Mouse (Mus musculus): Measurements from ENCODE around the gene Als2. TPM values are rescaled to one million over a fixed set of nuclear protein-coding genes. Genes with fewer than 3 reads are reported as not detected.

Als2 gene
- total and polyA plus RNA-seq, 2 experiments from 2014 or later, result 2.9 to 20.2 TPM

GRCm38 (mm10) chr1:59163918-59164317 lies 73.1 kb downstream of the Als2 start:
- peaks cover 39% of the 10 kb centered on the region for H3K36me3 ChIP-seq (replicated peaks; ENCODE audit: control insufficient read depth, insufficient read depth, low read length)
- no peaks in the 10 kb centered on the region for H3K4me1 ChIP-seq (ENCODE audit: control insufficient read depth, insufficient read depth)
- H3K27ac ChIP-seq (ENCODE audit: low read depth), result no peak overlapping the region
- no peak for DNase-seq (ENCODE audit: low spot score)
- H3K9me3 ChIP-seq (replicated peaks; ENCODE audit: control insufficient read depth, low read length), result no peaks in the 10 kb centered on the region
- WGBS, result 71% methylated on average over 5 of the region's 5 CpGs
- H3K9ac ChIP-seq (replicated peaks; ENCODE audit: low read depth, low read length), result no peak overlapping the region
- no peak for TF ChIP-seq EP300 (IDR thresholded peaks at IDR 0.05; ENCODE audit: low read depth)
- TF ChIP-seq CTCF (IDR thresholded peaks at IDR 0.05; ENCODE audit: low read depth), result no peak
- no peak overlapping the region for H3K4me2 ChIP-seq (ENCODE audit: low read depth, low read length)
- no peaks in the 10 kb centered on the region for H3K27me3 ChIP-seq (ENCODE audit: control insufficient read depth, insufficient read depth, low read length)
- H3K4me3 ChIP-seq (ENCODE audit: low read depth, low read length), result no peak overlapping the region
- no peak for ATAC-seq (ENCODE audit: insufficient read depth, low read depth)

DNA sequence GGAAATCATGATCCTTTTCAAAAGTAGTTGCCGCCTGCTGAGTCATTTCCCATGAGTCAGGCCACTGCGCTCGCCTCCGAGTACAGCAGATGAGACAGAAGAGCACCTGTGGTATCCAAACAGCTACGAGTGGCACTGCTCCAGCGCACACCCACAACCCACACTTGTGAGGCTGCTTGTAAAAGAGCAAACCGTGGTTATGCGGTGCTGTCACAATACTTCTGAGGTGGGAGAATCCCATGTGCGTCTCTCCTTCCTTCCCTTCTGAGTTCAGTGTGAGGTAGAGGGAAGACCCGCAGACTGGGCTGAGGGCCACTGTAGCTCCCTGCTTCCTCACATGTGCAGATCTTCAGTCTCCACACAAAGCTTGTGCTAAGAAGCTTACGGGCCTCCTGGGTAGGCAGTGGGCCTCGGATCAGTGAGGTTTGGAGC lies 74.0 kb downstream of the Als2 start, which contains the start of gene Mpp4:
Gene Mpp4, minus strand, starts transcription at position 360 of the 432 bp plus-strand sequence.
- Histone ChIP-seq H3K27me3 (ENCODE audit: control insufficient read depth, insufficient read depth, low read length) (no peaks in the 10 kb centered on the region), H3K36me3 (replicated peaks; ENCODE audit: control insufficient read depth, insufficient read depth, low read length) (peaks cover 37% of the 10 kb centered on the region), H3K9me3 (replicated peaks; ENCODE audit: control insufficient read depth, low read length) (no peaks in the 10 kb centered on the region), H3K4me3 (ENCODE audit: low read depth, low read length) (no peak within 1 kb of the TSS), H3K4me2 (ENCODE audit: low read depth, low read length) (no peak within 1 kb of the TSS), H3K27ac (ENCODE audit: low read depth) (no peak within 1 kb of the TSS), H3K9ac (replicated peaks; ENCODE audit: low read depth, low read length) (no peak within 1 kb of the TSS), H3K4me1 (ENCODE audit: control insufficient read depth, insufficient read depth) (no peaks in the 10 kb centered on the region)
- ATAC-seq (ENCODE audit: insufficient read depth, low read depth) (no peak), DNase-seq (ENCODE audit: low spot score) (no peak)
- no peak for TF ChIP-seq EP300 (IDR thresholded peaks at IDR 0.05; ENCODE audit: low read depth)
- TF ChIP-seq CTCF (IDR thresholded peaks at IDR 0.05; ENCODE audit: low read depth), result no peak
- WGBS, result 65% methylated on average over 12 of the region's 12 CpGs

- Histone ChIP-seq H3K9ac (replicated peaks; ENCODE audit: low read depth, low read length) (no peak overlapping the region), H3K4me2 (ENCODE audit: low read depth, low read length) (no peak overlapping the region), H3K4me1 (ENCODE audit: control insufficient read depth, insufficient read depth) (no peaks in the 10 kb centered on the region), H3K4me3 (ENCODE audit: low read depth, low read length) (no peak overlapping the region), H3K27me3 (ENCODE audit: control insufficient read depth, insufficient read depth, low read length) (no peaks in the 10 kb centered on the region), H3K27ac (ENCODE audit: low read depth) (no peak overlapping the region), H3K36me3 (replicated peaks; ENCODE audit: control insufficient read depth, insufficient read depth, low read length) (peaks cover 31% of the 10 kb centered on the region), H3K9me3 (replicated peaks; ENCODE audit: control insufficient read depth, low read length) (no peaks in the 10 kb centered on the region)
- WGBS, result 76% methylated on average over 8 of the region's 8 CpGs
- ATAC-seq (ENCODE audit: insufficient read depth, low read depth), result no peak
- DNase-seq (ENCODE audit: low spot score), result no peak
- TF ChIP-seq EP300 (IDR thresholded peaks at IDR 0.05; ENCODE audit: low read depth) (no peak), CTCF (IDR thresholded peaks at IDR 0.05; ENCODE audit: low read depth) (no peak)
These were observed 74.6 kb downstream of the Als2 start for GRCm38 (mm10) chr1:59162309-59163024.

DNA sequence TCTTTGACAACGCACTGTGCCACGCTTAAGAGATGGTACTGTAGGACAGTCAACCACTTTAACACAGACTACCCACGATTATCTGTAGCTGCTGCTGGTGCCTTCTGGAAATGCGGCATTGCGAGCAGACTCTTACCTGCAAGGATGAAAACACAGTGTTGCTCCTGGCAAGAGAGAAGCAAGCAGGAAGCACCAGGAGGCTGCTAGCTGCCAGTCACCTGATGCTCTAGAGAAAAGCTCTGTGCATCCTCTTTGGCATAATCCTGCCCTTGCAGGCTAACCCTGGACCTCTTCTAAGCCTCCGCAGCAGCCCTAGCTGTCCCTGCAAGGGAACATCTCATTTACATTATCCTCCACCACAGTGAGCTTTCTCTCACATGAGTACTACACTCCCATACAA lies 75.6 kb downstream of the Als2 start:
- H3K27me3 ChIP-seq (ENCODE audit: control insufficient read depth, insufficient read depth, low read length), result no peaks in the 10 kb centered on the region
- no peak overlapping the region for H3K4me3 ChIP-seq (ENCODE audit: low read depth, low read length)
- ATAC-seq (ENCODE audit: insufficient read depth, low read depth) (no peak), DNase-seq (ENCODE audit: low spot score) (no peak)
- no peak for TF ChIP-seq CTCF (IDR thresholded peaks at IDR 0.05; ENCODE audit: low read depth)
- no peak for TF ChIP-seq EP300 (IDR thresholded peaks at IDR 0.05; ENCODE audit: low read depth)
- H3K9ac ChIP-seq (replicated peaks; ENCODE audit: low read depth, low read length), result no peak overlapping the region
- no peak overlapping the region for H3K27ac ChIP-seq (ENCODE audit: low read depth)
- H3K4me1 ChIP-seq (ENCODE audit: control insufficient read depth, insufficient read depth), result no peaks in the 10 kb centered on the region
- H3K4me2 ChIP-seq (ENCODE audit: low read depth, low read length), result no peak overlapping the region
- H3K36me3 ChIP-seq (replicated peaks; ENCODE audit: control insufficient read depth, insufficient read depth, low read length), result peaks cover 25% of the 10 kb centered on the region
- 87% methylated on average over 6 of the region's 6 CpGs for WGBS
- no peaks in the 10 kb centered on the region for H3K9me3 ChIP-seq (replicated peaks; ENCODE audit: control insufficient read depth, low read length)

DNA sequence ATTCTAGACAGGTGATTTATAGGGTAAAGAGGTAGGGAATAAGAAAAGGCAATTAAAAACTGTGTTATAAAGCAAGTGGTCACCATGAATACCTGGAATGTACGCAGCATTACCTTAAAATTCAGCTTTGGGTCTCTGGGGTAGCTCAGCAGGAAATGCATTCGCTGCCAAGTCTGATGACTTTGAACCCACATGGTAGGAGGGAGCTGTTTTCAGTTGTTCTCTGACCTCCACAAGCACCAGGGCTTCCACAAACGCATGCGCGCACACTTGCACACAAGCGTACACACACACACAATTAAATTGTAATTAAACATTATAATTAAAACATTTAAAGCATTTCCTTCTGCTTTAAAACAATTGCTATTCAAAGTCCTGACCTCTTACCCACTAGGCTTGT lies 76.2 kb downstream of the Als2 start:
- peaks cover 23% of the 10 kb centered on the region for H3K36me3 ChIP-seq (replicated peaks; ENCODE audit: control insufficient read depth, insufficient read depth, low read length)
- no peaks in the 10 kb centered on the region for H3K27me3 ChIP-seq (ENCODE audit: control insufficient read depth, insufficient read depth, low read length)
- H3K27ac ChIP-seq (ENCODE audit: low read depth), result no peak overlapping the region
- H3K9me3 ChIP-seq (replicated peaks; ENCODE audit: control insufficient read depth, low read length), result no peaks in the 10 kb centered on the region
- no peak for TF ChIP-seq EP300 (IDR thresholded peaks at IDR 0.05; ENCODE audit: low read depth)
- TF ChIP-seq CTCF (IDR thresholded peaks at IDR 0.05; ENCODE audit: low read depth), result no peak
- ATAC-seq (ENCODE audit: insufficient read depth, low read depth), result no peak
- H3K4me1 ChIP-seq (ENCODE audit: control insufficient read depth, insufficient read depth), result no peaks in the 10 kb centered on the region
- H3K9ac ChIP-seq (replicated peaks; ENCODE audit: low read depth, low read length), result no peak overlapping the region
- 83% methylated on average over 6 of the region's 6 CpGs for WGBS
- DNase-seq (ENCODE audit: low spot score), result no peak
- no peak overlapping the region for H3K4me3 ChIP-seq (ENCODE audit: low read depth, low read length)
- H3K4me2 ChIP-seq (ENCODE audit: low read depth, low read length), result no peak overlapping the region

- Histone ChIP-seq H3K4me1 (ENCODE audit: control insufficient read depth, insufficient read depth) (no peaks in the 10 kb centered on the region), H3K9me3 (replicated peaks; ENCODE audit: control insufficient read depth, low read length) (no peaks in the 10 kb centered on the region), H3K9ac (replicated peaks; ENCODE audit: low read depth, low read length) (no peak overlapping the region), H3K27ac (ENCODE audit: low read depth) (no peak overlapping the region), H3K27me3 (ENCODE audit: control insufficient read depth, insufficient read depth, low read length) (no peaks in the 10 kb centered on the region), H3K4me3 (ENCODE audit: low read depth, low read length) (no peak overlapping the region), H3K36me3 (replicated peaks; ENCODE audit: control insufficient read depth, insufficient read depth, low read length) (peaks cover 14% of the 10 kb centered on the region; the same call in 1 of the 2 replicates), H3K4me2 (ENCODE audit: low read depth, low read length) (no peak overlapping the region)
- no peak for TF ChIP-seq EP300 (IDR thresholded peaks at IDR 0.05; ENCODE audit: low read depth)
- TF ChIP-seq CTCF (IDR thresholded peaks at IDR 0.05; ENCODE audit: low read depth), result no peak
- ATAC-seq (ENCODE audit: insufficient read depth, low read depth) (no peak), DNase-seq (ENCODE audit: low spot score) (no peak)
- 82% methylated on average over 3 of the region's 3 CpGs for WGBS
These were observed 77.9 kb downstream of the Als2 start for GRCm38 (mm10) chr1:59159136-59159535.
